10 mouse cellular contexts compared by ENCODE assay signal in the genomic region with DNA sequence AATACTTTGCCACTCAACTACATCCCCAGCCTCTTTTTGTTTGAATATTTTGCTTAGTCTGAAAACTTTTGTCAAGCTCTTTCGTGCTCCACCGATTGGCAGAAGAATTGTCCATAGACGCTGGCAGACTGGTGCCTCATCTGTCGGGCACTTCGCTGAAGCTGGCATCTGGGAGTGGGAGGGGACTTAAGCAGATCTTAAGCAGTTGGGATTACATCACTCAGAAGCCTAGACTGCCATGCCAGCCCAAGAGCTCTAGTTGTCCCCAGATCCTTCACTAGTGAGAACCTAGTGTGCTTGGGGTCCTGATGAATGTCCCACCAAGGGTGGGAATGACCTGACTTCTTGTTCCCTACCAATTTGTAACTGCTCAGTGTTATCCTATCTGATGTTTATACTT.
DNase-seq lines count a peak whose midpoint lies in the region; ATAC-seq lines count a peak whose summit lies in the region.
"Had no signal": no experiment of that assay in that cellular context is flagged by ENCODE, and none has a peak within 500 bp of the region (broad histone marks: within the 10 kb centered on the region; RNA-seq: fewer than 3 reads in every experiment).

No protein-coding gene starts in this region.

- no peak overlapping the region for H3K9ac ChIP-seq in forebrain, embryonic 13.5 days
- H3K9ac ChIP-seq in neural tube, embryonic 13.5 days, result peak overlapping the region; percentile 31; the same call in 1 of the 2 replicates
- H3K9ac ChIP-seq: limb, embryonic 13.5 days had no signal

- peaks cover 89% of the 10 kb centered on the region for H3K4me1 ChIP-seq in forebrain, embryonic 13.5 days
- H3K4me1 ChIP-seq in neural tube, embryonic 13.5 days (replicated peaks), result peaks cover 73% of the 10 kb centered on the region

- H3K27me3 ChIP-seq in forebrain, embryonic 13.5 days, result no peaks in the 10 kb centered on the region
- no peaks in the 10 kb centered on the region for H3K27me3 ChIP-seq in neural tube, embryonic 13.5 days
- H3K27me3 ChIP-seq: limb, embryonic 13.5 days; Patski had no signal

- H3K4me3 ChIP-seq in forebrain, embryonic 13.5 days, result peak overlapping the region; percentile 33; the same call in 1 of the 2 replicates
- no peak overlapping the region for H3K4me3 ChIP-seq in neural tube, embryonic 13.5 days
- H3K4me3 ChIP-seq: limb, embryonic 13.5 days had no signal

- H3K27ac ChIP-seq in forebrain, embryonic 13.5 days, result peak overlapping the region; percentile 96
- peak overlapping the region; percentile 89 for H3K27ac ChIP-seq in neural tube, embryonic 13.5 days (replicated peaks)
- H3K27ac ChIP-seq: limb, embryonic 13.5 days had no signal

- DNase-seq in brain, adult 2 months (ENCODE audit: low read depth, low spot score), result peak; percentile 78
- DNase-seq in layer of hippocampus, postnatal 36 days, result peak; percentile 58 to 63
- no peak for DNase-seq in cerebellum, postnatal 14 days
- no peak for DNase-seq in adrenal gland, adult (ENCODE audit: inconsistent age in 2 of 2, low spot score in 1 of 2)
- no peak for DNase-seq in urinary bladder, postnatal 14 days (ENCODE audit: low spot score)
- DNase-seq: thymus, adult 18-20 months had no signal

- no peaks in the 10 kb centered on the region for H3K9me3 ChIP-seq in forebrain, embryonic 13.5 days (replicated peaks)
- no peaks in the 10 kb centered on the region for H3K9me3 ChIP-seq in neural tube, embryonic 13.5 days
- H3K9me3 ChIP-seq: limb, embryonic 13.5 days had no signal

- H3K36me3 ChIP-seq in forebrain, embryonic 13.5 days (ENCODE audit: poor library complexity, severe bottlenecking), result no peaks in the 10 kb centered on the region
- H3K36me3 ChIP-seq in neural tube, embryonic 13.5 days, result no peaks in the 10 kb centered on the region

- peak; percentile 37 for ATAC-seq in forebrain, embryonic 13.5 days
- no peak for ATAC-seq in neural tube, embryonic 13.5 days (ENCODE audit: low read depth)
- ATAC-seq: Patski had no signal

- peak overlapping the region; percentile 62 for H3K4me2 ChIP-seq in forebrain, embryonic 13.5 days
- peak overlapping the region; percentile 41 for H3K4me2 ChIP-seq in neural tube, embryonic 13.5 days
- H3K4me2 ChIP-seq: limb, embryonic 13.5 days had no signal

- 11% methylated on average over 5 of the region's 5 CpGs for WGBS in forebrain, embryonic 13.5 days
- WGBS in neural tube, embryonic 13.5 days, result 46% methylated on average over 5 of the region's 5 CpGs

Comparison
In these comparisons a context has a peak if more than half of its experiments do, and no peak if none do; other contexts are left out.
1. DNase-seq: peak in brain, adult 2 months (single experiment) and layer of hippocampus, postnatal 36 days (2 of 2); none in cerebellum, postnatal 14 days (0 of 2), adrenal gland, adult (0 of 2) and urinary bladder, postnatal 14 days (single experiment).